Mouse (Mus musculus) liver, embryonic 16.5 days (tissue): ENCODE measurements around the gene Coq6. TPM values are rescaled to one million over a fixed set of nuclear protein-coding genes. Genes with fewer than 3 reads are reported as not detected.

ENCODE experiments used
- ATAC-seq: fragments of 200-750 bp; cut with Nextera tagmentation; 2 replicates; pipeline ENCODE4 v1.8.0; 2017; ENCODE audit warnings: low read depth, mild to moderate bottlenecking, moderate number of reproducible peaks, moderate library complexity
- H3K27ac ChIP-seq: fragments of 300-500 bp; sonication (generic); 2 replicates; pipeline ENCODE4 v1.5.1; 2014; ENCODE audit warnings: mild to moderate bottlenecking, low read length
- H3K27me3 ChIP-seq: fragments of 300-500 bp; sonication (generic); 2 replicates; pipeline ENCODE4 v1.6.1; 2014; ENCODE audit warnings: low read depth, low read length, mixed read lengths; ENCODE audit not compliant: control insufficient read depth, insufficient read depth
- H3K36me3 ChIP-seq: fragments of 300-500 bp; sonication (generic); 2 replicates; pipeline ENCODE4 v1.6.1; 2014; ENCODE audit warnings: mild to moderate bottlenecking; ENCODE audit not compliant: control insufficient read depth, insufficient read depth
- H3K4me1 ChIP-seq: fragments of 300-500 bp; sonication (generic); 2 replicates; pipeline ENCODE4 v1.6.1; 2014; ENCODE audit warnings: low read depth, low read length, mixed read lengths; ENCODE audit not compliant: control insufficient read depth
- H3K4me2 ChIP-seq: fragments of 300-500 bp; sonication (generic); 2 replicates; pipeline ENCODE4 v1.6.1; 2014; ENCODE audit warnings: low read depth, low read length, mixed read lengths
- H3K4me3 ChIP-seq: fragments of 300-500 bp; sonication (generic); 2 replicates; pipeline ENCODE4 v1.5.1; 2014; ENCODE audit warnings: low read depth, mild to moderate bottlenecking, low read length
- H3K9ac ChIP-seq: fragments of 300-500 bp; sonication (generic); 2 replicates; pipeline ENCODE4 v1.6.1; 2014; ENCODE audit warnings: low read depth, low read length
- H3K9me3 ChIP-seq: fragments of 300-500 bp; sonication (generic); replicated peaks from 2 replicates; pipeline ENCODE4 v1.6.1; 2016; ENCODE audit warnings: low read length; ENCODE audit not compliant: control insufficient read depth
- WGBS: fragments of 180-500 bp; shearing (Covaris S2); extraction: QIAGEN DNeasy Blood & Tissue Kit; methylation state at CpG from one replicate; pipeline ENCODE4 v1.1.7; 2014; ENCODE audit not compliant: insufficient replicate concordance; 5-methylcytosine and 5-hydroxymethylcytosine counted together
- polyA plus RNA-seq: library from polyadenylated mRNA; unstranded; fragments of >200 nt; fragmentation: Nextera tagmentation; extraction: Ambion mirVana; gene quantifications from 2 replicates; pipeline ENCODE4 v1.2.1, GENCODE M21; 2015

The Coq6 gene
- polyA plus RNA-seq, 1 experiment from 2014 or later = 23.6 TPM

DNA sequence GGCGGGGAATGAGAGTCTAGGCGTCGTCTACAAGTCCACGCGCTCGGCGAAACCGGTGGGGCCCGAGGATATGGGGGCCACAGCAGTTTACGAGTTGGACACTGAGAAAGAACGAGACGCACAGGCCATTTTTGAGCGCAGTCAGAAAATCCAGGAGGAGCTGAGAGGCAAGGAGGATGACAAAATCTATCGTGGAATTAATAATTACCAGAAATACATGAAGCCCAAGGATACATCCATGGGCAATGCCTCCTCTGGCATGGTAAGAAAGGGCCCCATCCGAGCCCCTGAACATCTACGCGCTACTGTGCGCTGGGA is 56.1 kb downstream of the Coq6 start:
- H3K36me3 ChIP-seq = no peaks in the 10 kb centered on the region
- ATAC-seq = no peak
- H3K4me1 ChIP-seq = peaks cover 7% of the 10 kb centered on the region
- 34% methylated on average over 18 of the region's 18 CpGs for WGBS
- H3K4me2 ChIP-seq = peak overlapping the region; percentile 70
- H3K4me3 ChIP-seq = peak overlapping the region; percentile 77
- H3K27me3 ChIP-seq = no peaks in the 10 kb centered on the region
- no peaks in the 10 kb centered on the region for H3K9me3 ChIP-seq
- peak overlapping the region; percentile 84 for H3K9ac ChIP-seq
- peak overlapping the region; percentile 94 for H3K27ac ChIP-seq

Other genes with a start within 250 kb of the Coq6 start
- 0.33 and 0.42 TPM in 2 replicates for gene Dnal1, start 247.3 kb upstream of the Coq6 start, polyA plus RNA-seq
- gene Pnma1, start 213.2 kb upstream of the Coq6 start, polyA plus RNA-seq = 0.12 and 0.14 TPM in 2 replicates
- gene Elmsan1, start 142.8 kb upstream of the Coq6 start, polyA plus RNA-seq = 6.9 and 7.8 TPM in 2 replicates
- 22.8 and 25.2 TPM in 2 replicates for gene Ptgr2, start 76.4 kb upstream of the Coq6 start, polyA plus RNA-seq
- gene Zfp410, start 44.8 kb upstream of the Coq6 start, polyA plus RNA-seq = 32.3 and 36.2 TPM in 2 replicates
- gene Fam161b, start 176 bp downstream of the Coq6 start, polyA plus RNA-seq = 1.0 and 1.3 TPM in 2 replicates
- 17.0 and 18.1 TPM in 2 replicates for gene Entpd5, start 47.4 kb downstream of the Coq6 start, polyA plus RNA-seq
- gene Bbof1, start 47.4 kb downstream of the Coq6 start, polyA plus RNA-seq = 0.31 and 0.36 TPM in 2 replicates
- gene Rnf113a2, start 55.5 kb downstream of the Coq6 start, polyA plus RNA-seq = 11.7 and 11.9 TPM in 2 replicates
- 49.3 and 55.5 TPM in 2 replicates for gene Aldh6a1, start 89.3 kb downstream of the Coq6 start, polyA plus RNA-seq
- 10.7 and 11.8 TPM in 2 replicates for gene Lin52, start 89.8 kb downstream of the Coq6 start, polyA plus RNA-seq
- not detected in 2 replicates for gene Vsx2, start 208.1 kb downstream of the Coq6 start, polyA plus RNA-seq